Mouse (Mus musculus): Measurements from ENCODE around the gene Ncoa4.

GRCm38 (mm10) chr14:32201354-32201753, 41.7 kb downstream of the Ncoa4 start:
- TF ChIP-seq CTCF (IDR thresholded peaks at IDR 0.05; ENCODE audit: control insufficient read depth, insufficient read depth, insufficient replicate concordance, low read depth, low read length) (no peak), POLR2A (IDR thresholded peaks at IDR 0.05; ENCODE audit: control insufficient read depth, low read depth, low read length) (no peak)

All from testis, adult 2 months (tissue).